Mouse (Mus musculus): Measurements from ENCODE around the gene Zbtb42. TPM values are rescaled to one million over a fixed set of nuclear protein-coding genes. Genes with fewer than 3 reads are reported as not detected.

Gene Zbtb42
- under 1 TPM; 0.59 to 0.90 TPM for total RNA-seq (2021)
- long read RNA-seq, experiment 1, partial matches to known transcripts, result 0 of 1 reads
- long read RNA-seq, experiment 1, other reads (novel, unspliced or antisense), result 0 of 1 reads
- long read RNA-seq, experiment 2, partial matches to known transcripts, result 0 of 1 reads
- long read RNA-seq, experiment 2, other reads (novel, unspliced or antisense), result 1 of 1 reads

- DNase-seq (ENCODE audit: low spot score), result peak; percentile 58
Observed at GRCm38 (mm10) chr12:112678555-112679026, at the start of gene Zbtb42. Zbtb42 (plus strand) TSS chr12:112678828.

DNA sequence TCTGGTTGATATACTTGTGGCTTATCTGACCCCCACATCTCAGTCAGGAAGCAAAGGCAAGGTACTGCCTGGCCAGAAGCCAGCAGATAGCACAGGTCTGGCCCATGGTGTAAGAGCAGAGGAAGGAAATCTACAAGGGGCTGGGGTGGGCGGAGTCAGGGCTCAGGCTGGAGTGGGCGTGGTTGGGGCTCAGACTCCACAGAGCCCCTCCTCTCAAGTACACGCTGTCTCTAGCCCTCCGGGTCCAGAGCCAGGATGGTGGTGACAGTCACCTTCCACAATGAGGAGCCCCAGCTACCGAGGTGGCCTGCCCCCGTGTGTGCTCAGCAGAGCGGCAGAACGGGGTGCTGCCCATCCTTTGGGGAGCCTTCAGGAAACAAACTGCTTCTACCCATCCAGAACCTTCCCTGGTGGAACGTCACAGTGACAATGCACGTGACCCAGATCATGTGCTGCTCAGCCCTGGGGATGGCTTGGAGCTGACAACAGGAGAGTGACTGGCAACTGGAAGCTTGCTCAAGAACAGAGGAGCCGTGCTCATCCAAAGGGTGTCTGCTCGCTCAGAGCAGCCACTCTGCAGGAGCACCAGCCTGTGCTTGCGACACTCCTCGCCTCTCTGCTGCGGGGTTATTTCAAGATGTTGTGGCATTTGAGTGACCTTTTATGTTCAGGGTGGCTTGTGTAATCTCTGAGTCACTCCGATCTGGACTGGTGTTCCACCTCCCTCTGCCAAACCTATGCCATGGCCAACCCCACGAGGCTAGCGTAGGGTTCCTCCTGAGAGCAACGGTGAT lies 49.5 kb upstream of the Zbtb42 start:
- DNase-seq (ENCODE audit: low spot score), result peak; percentile 89

- DNase-seq (ENCODE audit: low spot score), result peak; percentile 79
Observed at GRCm38 (mm10) chr12:112630029-112630428, 48.6 kb upstream of the Zbtb42 start.

- no peak for DNase-seq (ENCODE audit: low spot score)
Observed at GRCm38 (mm10) chr12:112630796-112631195, 47.8 kb upstream of the Zbtb42 start.

GRCm38 (mm10) chr12:112631472-112631871 lies 47.2 kb upstream of the Zbtb42 start:
- DNase-seq (ENCODE audit: low spot score), result no peak

DNA sequence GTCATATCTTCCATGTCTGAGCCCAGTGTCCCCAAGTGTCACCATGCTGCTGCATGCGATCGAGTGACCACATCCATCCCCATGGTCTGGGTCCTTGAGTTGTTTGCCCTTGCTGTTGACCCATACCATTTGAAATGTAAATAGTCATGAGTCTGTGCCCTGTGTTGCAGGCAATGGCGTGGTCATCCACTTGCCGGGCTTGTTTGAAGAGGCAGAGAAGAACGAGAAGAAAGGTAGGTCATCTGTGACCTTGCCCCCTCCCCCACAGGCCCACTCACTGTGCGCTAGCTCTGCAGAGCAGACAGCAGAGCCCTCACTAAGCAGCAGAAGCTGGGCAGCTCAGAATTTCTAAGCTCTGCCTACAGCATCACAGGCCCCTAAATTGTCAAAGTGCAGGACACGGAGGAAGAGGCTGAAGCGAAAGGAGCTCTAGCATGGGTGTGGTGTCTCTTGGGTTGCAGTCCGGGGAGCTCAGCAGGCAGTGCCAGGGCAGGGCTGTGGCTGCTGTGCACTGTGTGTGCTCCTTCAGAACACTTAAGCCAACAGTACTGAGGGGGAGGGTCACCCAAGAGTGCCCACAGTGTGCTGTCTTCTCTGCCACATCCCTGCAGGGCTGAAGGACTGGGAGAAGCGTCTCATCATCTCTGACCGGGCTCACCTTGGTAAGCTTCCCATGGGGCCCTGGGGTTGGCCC lies 46.4 kb upstream of the Zbtb42 start:
- no peak for DNase-seq (ENCODE audit: low spot score)

GRCm38 (mm10) chr12:112632907-112633306 lies 45.7 kb upstream of the Zbtb42 start:
- DNase-seq (ENCODE audit: low spot score), result no peak

DNA sequence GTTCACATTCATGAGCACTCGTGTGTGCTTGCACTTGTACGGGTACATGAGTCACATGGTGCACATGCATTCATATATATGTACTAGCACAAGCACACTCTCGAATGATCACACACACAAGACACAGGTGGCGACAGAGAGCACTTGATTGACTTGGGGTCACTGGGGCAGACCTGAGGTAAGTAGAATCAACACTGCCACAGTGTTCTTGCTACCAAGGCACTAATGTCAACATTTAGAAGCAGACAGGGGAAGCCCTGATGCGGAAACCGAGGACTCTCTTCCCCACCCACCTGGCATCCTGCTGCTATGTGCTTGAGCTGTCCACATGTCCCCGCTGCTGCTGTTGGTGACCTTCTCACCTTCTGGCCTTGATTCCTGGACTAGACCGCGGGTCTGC lies 44.9 kb upstream of the Zbtb42 start:
- DNase-seq (ENCODE audit: low spot score), result no peak

DNA sequence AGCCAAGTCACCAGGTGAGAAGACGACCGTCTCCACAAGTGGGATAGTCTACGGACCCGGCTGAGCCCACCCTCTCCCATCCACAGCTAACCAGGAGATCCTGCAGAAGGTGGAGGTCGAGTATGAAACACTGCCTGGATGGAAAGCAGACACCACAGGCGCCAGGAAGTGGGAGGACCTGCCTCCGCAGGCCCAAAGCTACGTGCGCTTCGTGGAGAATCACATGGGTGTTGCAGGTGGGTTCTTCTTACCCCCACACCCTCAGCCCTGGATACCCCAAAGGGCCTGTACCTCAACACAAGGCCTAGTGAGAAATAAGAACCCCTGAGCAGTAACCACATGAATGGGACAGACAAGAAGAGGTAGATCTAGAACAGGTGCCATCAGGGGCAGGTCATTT lies 39.1 kb upstream of the Zbtb42 start:
- no peak for DNase-seq (ENCODE audit: low spot score)

GRCm38 (mm10) chr12:112643126-112643525 lies 35.5 kb upstream of the Zbtb42 start:
- no peak for DNase-seq (ENCODE audit: low spot score)

- peak; percentile 99 for DNase-seq (ENCODE audit: low spot score)
Observed at GRCm38 (mm10) chr12:112644180-112644854, 34.3 kb upstream of the Zbtb42 start, which contains the start of gene Siva1. Siva1 (plus strand) TSS chr12:112644679.

DNA sequence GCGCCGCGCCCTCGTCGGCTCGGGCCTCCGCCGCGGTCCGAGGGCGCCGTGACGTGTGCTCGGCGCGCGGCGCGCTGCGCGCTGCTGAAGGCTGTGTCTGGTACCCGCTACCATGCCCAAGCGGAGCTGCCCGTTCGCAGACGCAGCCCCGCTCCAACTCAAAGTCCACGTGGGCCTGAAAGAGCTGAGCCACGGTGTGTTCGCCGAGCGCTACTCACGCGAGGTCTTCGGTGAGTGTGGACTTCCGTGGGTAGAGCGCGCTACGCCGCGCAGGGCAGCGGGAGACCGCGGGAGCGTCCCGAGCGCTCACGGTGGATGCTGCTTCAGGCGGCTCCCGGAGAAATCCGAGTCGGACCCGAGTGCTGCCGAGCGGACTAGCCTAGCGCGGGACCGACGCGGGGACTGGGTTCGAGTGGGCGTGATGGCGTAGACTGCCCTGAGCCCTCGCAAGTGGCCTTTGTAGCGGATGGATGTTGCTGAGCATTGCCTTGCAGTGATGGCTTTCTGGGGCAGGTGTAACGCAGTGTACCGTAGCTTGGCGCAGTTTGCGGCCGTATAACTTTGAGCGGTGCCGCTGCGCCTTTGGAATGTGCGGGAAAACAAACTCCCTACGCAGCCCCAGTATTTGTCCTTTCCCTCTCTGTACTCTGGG lies 33.6 kb upstream of the Zbtb42 start:
- no peak for DNase-seq (ENCODE audit: low spot score)

GRCm38 (mm10) chr12:112646139-112646538 lies 32.5 kb upstream of the Zbtb42 start:
- DNase-seq (ENCODE audit: low spot score), result no peak

DNA sequence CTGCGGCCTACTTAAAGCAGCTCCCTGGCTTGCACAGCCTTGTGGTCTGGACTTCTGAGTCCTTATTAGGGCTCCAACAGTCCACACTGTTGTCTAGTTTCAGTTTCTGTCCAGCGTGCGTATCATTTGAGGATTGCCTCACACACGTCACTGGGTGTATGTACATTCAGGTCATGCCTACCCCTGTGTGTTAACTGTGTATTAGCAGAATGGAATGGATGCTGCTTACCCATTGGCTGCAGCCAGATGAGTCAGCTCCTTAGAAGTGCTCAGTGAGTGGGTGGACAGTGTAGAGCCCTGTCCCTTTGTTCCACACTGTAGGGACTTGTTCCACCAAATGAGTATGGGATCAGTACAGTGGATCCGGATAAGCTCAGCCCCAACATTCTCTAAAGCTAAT lies 30.5 kb upstream of the Zbtb42 start:
- DNase-seq (ENCODE audit: low spot score), result no peak

DNA sequence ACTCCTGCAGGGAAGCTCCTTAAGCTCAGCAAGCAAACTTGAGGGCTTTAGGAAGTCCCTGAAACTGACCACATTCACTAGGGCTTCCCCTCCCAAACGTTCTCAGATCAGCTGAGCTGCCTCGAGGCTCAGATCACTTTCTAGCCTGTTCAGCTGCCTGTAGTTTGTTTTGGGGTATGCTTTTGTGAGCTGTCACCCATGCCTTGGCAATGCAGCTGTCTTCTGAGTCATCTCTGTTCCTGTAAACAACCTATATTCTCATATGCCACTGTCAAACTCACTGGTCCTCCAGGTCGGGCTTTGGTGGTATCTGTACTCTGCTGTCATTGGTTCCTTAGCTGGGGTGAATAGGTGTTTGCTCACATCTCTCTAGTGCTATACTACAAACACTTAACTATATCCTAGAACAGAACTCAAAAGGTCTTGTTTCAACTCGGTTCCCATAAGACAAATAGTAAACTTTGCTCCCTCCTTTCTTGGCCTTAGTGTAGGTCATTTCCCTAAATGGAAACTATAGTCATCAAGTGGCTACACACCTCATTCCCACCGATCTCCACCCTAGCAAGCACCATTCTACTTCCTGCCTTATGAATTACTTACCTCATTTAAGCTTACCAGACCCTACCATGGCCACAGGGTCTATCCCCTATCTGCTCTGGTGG lies 26.7 kb upstream of the Zbtb42 start:
- no peak for DNase-seq (ENCODE audit: low spot score)

DNA sequence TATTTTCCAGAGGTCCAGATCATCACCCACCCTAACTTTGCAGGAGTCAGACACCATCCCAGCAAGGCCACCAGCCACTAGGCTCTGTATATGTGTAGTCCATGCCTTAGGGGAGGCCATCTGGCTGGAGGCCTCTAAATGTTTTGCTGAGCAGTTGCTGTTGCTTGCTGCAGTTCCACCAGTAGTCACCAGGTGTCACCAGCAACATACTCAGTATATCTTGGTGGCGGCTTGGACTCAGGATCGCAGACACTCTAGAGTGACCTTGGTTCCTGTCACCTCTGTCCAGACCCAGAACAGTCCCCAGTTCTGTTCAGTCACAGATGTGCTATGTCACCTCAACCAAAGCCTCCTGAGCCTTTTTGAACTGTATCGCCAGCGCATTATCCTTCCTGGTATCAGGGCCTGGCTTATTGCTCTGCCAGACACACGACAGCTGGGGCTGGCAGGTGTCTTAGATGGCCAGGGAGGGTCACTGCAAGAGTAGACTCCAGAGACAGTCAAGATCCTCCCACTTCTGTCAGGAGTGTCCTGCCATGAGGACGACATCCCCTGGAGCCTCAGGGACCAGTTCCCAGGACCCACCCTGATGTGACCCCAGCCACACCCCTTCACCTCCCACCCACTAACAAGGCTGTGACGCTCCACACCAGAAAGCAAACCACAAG lies 25.3 kb upstream of the Zbtb42 start:
- peak; percentile 92 for DNase-seq (ENCODE audit: low spot score)

- no peak for DNase-seq (ENCODE audit: low spot score)
Observed at GRCm38 (mm10) chr12:112654076-112654475, 24.6 kb upstream of the Zbtb42 start.

DNA sequence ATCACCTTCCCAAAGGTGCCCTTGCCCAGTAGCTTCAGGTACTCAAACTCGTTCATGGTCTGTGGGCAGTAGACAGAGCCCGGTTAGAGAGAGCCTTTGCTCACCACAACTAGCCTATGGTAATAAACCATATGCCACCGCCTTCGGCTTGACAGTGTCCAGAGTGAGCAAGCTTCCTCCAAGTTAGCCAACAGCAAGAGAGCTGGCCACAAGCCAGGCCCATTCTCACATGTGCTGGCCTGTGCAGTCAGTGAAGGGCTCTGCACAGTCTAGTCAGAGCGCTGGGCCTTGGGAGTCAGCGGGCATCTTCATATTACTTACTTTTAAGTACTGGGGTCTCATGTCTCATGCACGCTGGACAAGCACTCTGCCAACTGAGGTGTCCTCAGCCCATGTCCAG lies 20.0 kb upstream of the Zbtb42 start:
- no peak for DNase-seq (ENCODE audit: low spot score)

DNA sequence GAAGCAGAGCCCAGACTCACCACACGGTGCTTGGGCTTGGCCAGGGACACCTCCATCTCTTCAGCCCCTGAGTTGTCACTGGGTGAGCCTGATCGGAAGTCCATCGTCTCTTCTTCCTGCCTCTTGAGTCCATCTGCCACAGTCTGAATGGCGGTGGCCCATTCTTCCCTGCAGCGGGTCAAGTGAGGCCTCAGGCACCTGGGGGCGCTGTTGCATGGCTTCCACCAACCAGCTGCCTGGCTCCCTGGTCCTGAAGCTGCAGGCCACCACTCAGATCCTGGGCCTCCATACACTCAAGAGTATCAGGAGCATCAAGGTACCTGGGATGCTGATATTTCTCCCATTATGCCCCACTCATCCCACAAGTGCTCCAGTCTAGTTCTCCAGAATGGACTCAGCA lies 19.5 kb upstream of the Zbtb42 start:
- DNase-seq (ENCODE audit: low spot score), result peak; percentile 67
